Comparison of ENCODE assay signal across 11 mouse cellular contexts in genomic region chr16:90779783-90780182, GRCm38 (mm10). TPM values are rescaled to one million over a fixed set of nuclear protein-coding genes. Genes with fewer than 3 reads are reported as not detected.
DNase-seq lines count a peak whose midpoint lies in the region; ATAC-seq and TF ChIP-seq lines count a peak whose summit lies in the region.
"Had no signal": no experiment of that assay in that cellular context is flagged by ENCODE, and none has a peak within 500 bp of the region (broad histone marks: within the 10 kb centered on the region; RNA-seq: fewer than 3 reads in every experiment).

No protein-coding gene starts in this region.

- 75% methylated on average over 11 of the region's 11 CpGs for WGBS in neural tube, embryonic 15.5 days
- WGBS in hindbrain, embryonic 15.5 days, result 86% methylated on average over 11 of the region's 11 CpGs
- WGBS in liver, embryonic 15.5 days (ENCODE audit: insufficient replicate concordance), result 64% methylated on average over 11 of the region's 11 CpGs
- 22% methylated on average over 11 of the region's 11 CpGs for WGBS in stomach, postnatal 0 days

- TF ChIP-seq CTCF in stomach, postnatal 0 days (IDR thresholded peaks at IDR 0.05; ENCODE audit: low read depth), result no peak

- ATAC-seq in neural tube, embryonic 15.5 days (ENCODE audit: low FRiP score), result no peak
- peak; percentile 71; the same call in 1 of the 2 replicates for ATAC-seq in hindbrain, embryonic 15.5 days (ENCODE audit: low FRiP score, low read depth)
- peak; percentile 91 for ATAC-seq in liver, embryonic 15.5 days (ENCODE audit: insufficient read depth)
- peak; percentile 81 for ATAC-seq in stomach, postnatal 0 days (ENCODE audit: low FRiP score, low TSS enrichment)

- H3K4me2 ChIP-seq in neural tube, embryonic 15.5 days, result no peak overlapping the region
- H3K4me2 ChIP-seq in hindbrain, embryonic 15.5 days, result no peak overlapping the region
- no peak overlapping the region for H3K4me2 ChIP-seq in liver, embryonic 15.5 days
- no peak overlapping the region for H3K4me2 ChIP-seq in stomach, postnatal 0 days (replicated peaks; ENCODE audit: low read depth)
- H3K4me2 ChIP-seq: heart, embryonic 15.5 days had no signal

- H3K4me3 ChIP-seq in neural tube, embryonic 15.5 days (replicated peaks), result no peak overlapping the region
- no peak overlapping the region for H3K4me3 ChIP-seq in hindbrain, embryonic 15.5 days
- H3K4me3 ChIP-seq in liver, embryonic 15.5 days (replicated peaks), result no peak overlapping the region
- no peak overlapping the region for H3K4me3 ChIP-seq in stomach, postnatal 0 days (ENCODE audit: low read depth, low read length)
- H3K4me3 ChIP-seq: heart, embryonic 15.5 days had no signal

- no peak for TF ChIP-seq EP300 in stomach, postnatal 0 days (optimal IDR thresholded peaks at IDR 0.05)

- no peak overlapping the region for H3K27ac ChIP-seq in neural tube, embryonic 15.5 days (replicated peaks)
- no peak overlapping the region for H3K27ac ChIP-seq in hindbrain, embryonic 15.5 days (replicated peaks)
- H3K27ac ChIP-seq in liver, embryonic 15.5 days (replicated peaks), result peak overlapping the region; percentile 53
- no peak overlapping the region; the same call in 1 of the 2 replicates for H3K27ac ChIP-seq in stomach, postnatal 0 days (replicated peaks)
- H3K27ac ChIP-seq: heart, embryonic 15.5 days had no signal

- DNase-seq in neural tube, embryonic 10.5 days (ENCODE audit: extremely low spot score, low spot score), result peak; percentile 21
- no peak for DNase-seq in stomach, postnatal 0 days (ENCODE audit: low spot score)
- no peak for DNase-seq in left cerebral cortex, adult 18-20 months (ENCODE audit: low spot score in 2 of 2)
- no peak for DNase-seq in cerebellum, postnatal 14 days
- DNase-seq in frontal cortex, postnatal 25 days (ENCODE audit: low spot score in 2 of 2), result no peak
- DNase-seq: cerebellum, postnatal 36 days; kidney, postnatal 36 days had no signal

- no peaks in the 10 kb centered on the region for H3K27me3 ChIP-seq in neural tube, embryonic 15.5 days (replicated peaks)
- no peaks in the 10 kb centered on the region for H3K27me3 ChIP-seq in hindbrain, embryonic 15.5 days
- no peaks in the 10 kb centered on the region for H3K27me3 ChIP-seq in liver, embryonic 15.5 days
- H3K27me3 ChIP-seq in stomach, postnatal 0 days (ENCODE audit: control insufficient read depth, insufficient read depth, low read length), result no peaks in the 10 kb centered on the region
- H3K27me3 ChIP-seq: heart, embryonic 15.5 days had no signal

- no peaks in the 10 kb centered on the region for H3K9me3 ChIP-seq in neural tube, embryonic 15.5 days (replicated peaks)
- H3K9me3 ChIP-seq in hindbrain, embryonic 15.5 days, result no peaks in the 10 kb centered on the region
- H3K9me3 ChIP-seq in liver, embryonic 15.5 days (replicated peaks), result no peaks in the 10 kb centered on the region
- H3K9me3 ChIP-seq in stomach, postnatal 0 days (ENCODE audit: control insufficient read depth, low read length), result no peaks in the 10 kb centered on the region
- H3K9me3 ChIP-seq: heart, embryonic 15.5 days had no signal

- H3K9ac ChIP-seq in neural tube, embryonic 15.5 days (replicated peaks), result no peak overlapping the region
- H3K9ac ChIP-seq in hindbrain, embryonic 15.5 days, result no peak overlapping the region
- H3K9ac ChIP-seq in liver, embryonic 15.5 days, result no peak overlapping the region
- H3K9ac ChIP-seq in stomach, postnatal 0 days (ENCODE audit: low read length), result no peak overlapping the region
- H3K9ac ChIP-seq: heart, embryonic 15.5 days had no signal

- H3K36me3 ChIP-seq in neural tube, embryonic 15.5 days, result peaks cover 98% of the 10 kb centered on the region
- peaks cover 65% of the 10 kb centered on the region for H3K36me3 ChIP-seq in hindbrain, embryonic 15.5 days
- H3K36me3 ChIP-seq in liver, embryonic 15.5 days (replicated peaks), result peaks cover 69% of the 10 kb centered on the region
- peaks cover 26% of the 10 kb centered on the region for H3K36me3 ChIP-seq in stomach, postnatal 0 days (ENCODE audit: control insufficient read depth, insufficient read depth, low read length)

- H3K4me1 ChIP-seq in neural tube, embryonic 15.5 days, result no peaks in the 10 kb centered on the region
- no peaks in the 10 kb centered on the region for H3K4me1 ChIP-seq in hindbrain, embryonic 15.5 days (replicated peaks)
- H3K4me1 ChIP-seq in liver, embryonic 15.5 days (replicated peaks), result peaks cover 12% of the 10 kb centered on the region
- no peaks in the 10 kb centered on the region for H3K4me1 ChIP-seq in stomach, postnatal 0 days (replicated peaks; ENCODE audit: control insufficient read depth, insufficient read depth)

RNA-seq across cellular contexts. Expression of gene Urb1, which starts 30.4 kb away (rescaled TPM):
- polyA plus RNA-seq in neural tube, embryonic 15.5 days (2015; fragmentation: Nextera tagmentation; extraction: Ambion mirVana), result 8.2 and 8.3 TPM in 2 replicates
- polyA plus RNA-seq in hindbrain, embryonic 15.5 days (2015; fragmentation: Nextera tagmentation; extraction: Ambion mirVana), result 9.3 and 9.6 TPM in 2 replicates
- 4.3 and 4.5 TPM in 2 replicates for polyA plus RNA-seq in liver, embryonic 15.5 days (2015; fragmentation: Nextera tagmentation; extraction: Ambion mirVana)
- polyA plus RNA-seq in stomach, postnatal 0 days (2015; fragmentation: Nextera tagmentation; extraction: Ambion mirVana), result 2.7 TPM in 2 replicates
- total RNA-seq in left cerebral cortex, adult 18-20 months (2021), result 10 to 100 TPM; 14.3 to 16.4 TPM

RNA-seq across cellular contexts. Expression of gene Mrap, which starts 41.8 kb away (rescaled TPM):
- 0.15 and 0.22 TPM in 2 replicates for polyA plus RNA-seq in neural tube, embryonic 15.5 days (2015; fragmentation: Nextera tagmentation; extraction: Ambion mirVana)
- polyA plus RNA-seq in hindbrain, embryonic 15.5 days (2015; fragmentation: Nextera tagmentation; extraction: Ambion mirVana), result 0.30 and 0.52 TPM in 2 replicates
- 32.9 and 34.0 TPM in 2 replicates for polyA plus RNA-seq in liver, embryonic 15.5 days (2015; fragmentation: Nextera tagmentation; extraction: Ambion mirVana)
- polyA plus RNA-seq in stomach, postnatal 0 days (2015; fragmentation: Nextera tagmentation; extraction: Ambion mirVana), result 0.16 TPM in 1 of 2 replicates, not detected in the other
- under 1 TPM; 0.45 to 0.74 TPM for total RNA-seq in left cerebral cortex, adult 18-20 months (2021)

RNA-seq across cellular contexts. Expression of gene Eva1c, which starts 46.7 kb away (rescaled TPM):
- polyA plus RNA-seq in neural tube, embryonic 15.5 days (2015; fragmentation: Nextera tagmentation; extraction: Ambion mirVana), result 2.6 and 3.5 TPM in 2 replicates
- 2.8 and 4.5 TPM in 2 replicates for polyA plus RNA-seq in hindbrain, embryonic 15.5 days (2015; fragmentation: Nextera tagmentation; extraction: Ambion mirVana)
- polyA plus RNA-seq in liver, embryonic 15.5 days (2015; fragmentation: Nextera tagmentation; extraction: Ambion mirVana), result 0.39 and 0.48 TPM in 2 replicates
- polyA plus RNA-seq in stomach, postnatal 0 days (2015; fragmentation: Nextera tagmentation; extraction: Ambion mirVana), result 3.0 and 3.6 TPM in 2 replicates
- 1 to 10 TPM; 3.0 to 3.3 TPM for total RNA-seq in left cerebral cortex, adult 18-20 months (2021)

RNA-seq across cellular contexts. Expression of gene Mis18a, which starts 52.6 kb away (rescaled TPM):
- 20.4 and 31.3 TPM in 2 replicates for polyA plus RNA-seq in neural tube, embryonic 15.5 days (2015; fragmentation: Nextera tagmentation; extraction: Ambion mirVana)
- polyA plus RNA-seq in hindbrain, embryonic 15.5 days (2015; fragmentation: Nextera tagmentation; extraction: Ambion mirVana), result 30.1 and 30.3 TPM in 2 replicates
- polyA plus RNA-seq in liver, embryonic 15.5 days (2015; fragmentation: Nextera tagmentation; extraction: Ambion mirVana), result 40.1 and 41.9 TPM in 2 replicates
- polyA plus RNA-seq in stomach, postnatal 0 days (2015; fragmentation: Nextera tagmentation; extraction: Ambion mirVana), result 26.3 and 27.2 TPM in 2 replicates
- total RNA-seq in left cerebral cortex, adult 18-20 months (2021), result 1 to 10 TPM; 5.7 to 6.8 TPM

Comparison
In these comparisons a context has a peak if more than half of its experiments do, and no peak if none do; other contexts are left out.
1. RNA of gene Mrap, which starts 41.8 kb away (polyA plus RNA-seq): 32.9 to 34.0 TPM in liver, embryonic 15.5 days; 0.30 to 0.52 TPM in hindbrain, embryonic 15.5 days, 0.15 to 0.22 TPM in neural tube, embryonic 15.5 days and 0.16 TPM in stomach, postnatal 0 days; every median in the first group is over 10 times any median in the second.